In genomic region chr3:89300071-89300470, GRCm38 (mm10) we compare ENCODE assay signal across 9 mouse cellular contexts. TPM values are rescaled to one million over a fixed set of nuclear protein-coding genes. Genes with fewer than 3 reads are reported as not detected.
DNase-seq lines count a peak whose midpoint lies in the region; ATAC-seq lines count a peak whose summit lies in the region.
"Had no signal": no experiment of that assay in that cellular context is flagged by ENCODE, and none has a peak within 500 bp of the region (broad histone marks: within the 10 kb centered on the region; RNA-seq: fewer than 3 reads in every experiment).

No protein-coding gene starts in this region.

- DNase-seq in forebrain, embryonic 10.5 days (ENCODE audit: extremely low spot score, low spot score), result no peak
- DNase-seq in neural tube, embryonic 10.5 days (ENCODE audit: extremely low spot score, low spot score), result no peak
- no peak for DNase-seq in ovary, postnatal 14 days (ENCODE audit: low spot score)
- no peak for DNase-seq in urinary bladder, postnatal 25 days (ENCODE audit: low spot score)
- no peak for DNase-seq in urinary bladder, postnatal 14 days (ENCODE audit: low spot score)
- DNase-seq: cerebellum, adult 9-11 months had no signal

- no peaks in the 10 kb centered on the region for H3K36me3 ChIP-seq in forebrain, embryonic 10.5 days (replicated peaks)
- H3K36me3 ChIP-seq in forebrain, embryonic 15.5 days, result no peaks in the 10 kb centered on the region
- no peaks in the 10 kb centered on the region for H3K36me3 ChIP-seq in neural tube, embryonic 12.5 days
- no peaks in the 10 kb centered on the region for H3K36me3 ChIP-seq in liver, embryonic 16.5 days (ENCODE audit: control insufficient read depth, insufficient read depth)

- no peak overlapping the region for H3K27ac ChIP-seq in forebrain, embryonic 10.5 days
- no peak overlapping the region for H3K27ac ChIP-seq in forebrain, embryonic 15.5 days (replicated peaks)
- no peak overlapping the region for H3K27ac ChIP-seq in neural tube, embryonic 12.5 days
- no peak overlapping the region for H3K27ac ChIP-seq in liver, embryonic 16.5 days (ENCODE audit: low read length)

- peaks cover 33% of the 10 kb centered on the region for H3K27me3 ChIP-seq in forebrain, embryonic 10.5 days (ENCODE audit: poor library complexity, severe bottlenecking)
- 0 out of 2 replicates have a peak, but pooled peaks cover 4% of the 10 kb centered on the region for H3K27me3 ChIP-seq in forebrain, embryonic 15.5 days
- 0 out of 2 replicates have a peak, but pooled peaks cover 13% of the 10 kb centered on the region for H3K27me3 ChIP-seq in neural tube, embryonic 12.5 days (replicated peaks)
- no peaks in the 10 kb centered on the region for H3K27me3 ChIP-seq in liver, embryonic 16.5 days (ENCODE audit: control insufficient read depth, insufficient read depth, low read depth, low read length)

- peaks cover 20% of the 10 kb centered on the region for H3K4me1 ChIP-seq in forebrain, embryonic 10.5 days
- H3K4me1 ChIP-seq in forebrain, embryonic 15.5 days, result peaks cover 7% of the 10 kb centered on the region
- H3K4me1 ChIP-seq in neural tube, embryonic 12.5 days, result peaks cover 8% of the 10 kb centered on the region
- no peaks in the 10 kb centered on the region for H3K4me1 ChIP-seq in liver, embryonic 16.5 days (ENCODE audit: control insufficient read depth, low read depth, low read length)

- ATAC-seq in forebrain, embryonic 15.5 days (replicated peaks), result no peak
- ATAC-seq in neural tube, embryonic 12.5 days (ENCODE audit: low FRiP score, low read depth), result no peak
- ATAC-seq in liver, embryonic 16.5 days (ENCODE audit: low read depth), result peak; percentile 69

- no peak overlapping the region for H3K4me2 ChIP-seq in forebrain, embryonic 15.5 days (replicated peaks)
- peak overlapping the region; percentile 47 for H3K4me2 ChIP-seq in neural tube, embryonic 12.5 days (replicated peaks)
- peak overlapping the region; percentile 43 for H3K4me2 ChIP-seq in liver, embryonic 16.5 days (ENCODE audit: low read depth, low read length)

- no peaks in the 10 kb centered on the region for H3K9me3 ChIP-seq in forebrain, embryonic 10.5 days
- no peaks in the 10 kb centered on the region for H3K9me3 ChIP-seq in forebrain, embryonic 15.5 days
- no peaks in the 10 kb centered on the region for H3K9me3 ChIP-seq in neural tube, embryonic 12.5 days
- H3K9me3 ChIP-seq in liver, embryonic 16.5 days (replicated peaks; ENCODE audit: control insufficient read depth, low read length), result no peaks in the 10 kb centered on the region

- peak overlapping the region; percentile 40 for H3K4me3 ChIP-seq in forebrain, embryonic 10.5 days
- no peak overlapping the region for H3K4me3 ChIP-seq in forebrain, embryonic 15.5 days
- no peak overlapping the region for H3K4me3 ChIP-seq in neural tube, embryonic 12.5 days
- no peak overlapping the region for H3K4me3 ChIP-seq in liver, embryonic 16.5 days (ENCODE audit: low read depth, low read length)

- WGBS in forebrain, embryonic 10.5 days, result 74% methylated on average over 1 of the region's 1 CpGs
- 51% methylated on average over 1 of the region's 1 CpGs for WGBS in forebrain, embryonic 15.5 days
- WGBS in neural tube, embryonic 12.5 days, result 72% methylated on average over 1 of the region's 1 CpGs
- WGBS in liver, embryonic 16.5 days (ENCODE audit: insufficient replicate concordance), result 26% methylated on average over 1 of the region's 1 CpGs

- no peak overlapping the region for H3K9ac ChIP-seq in forebrain, embryonic 15.5 days (replicated peaks)
- peak overlapping the region; percentile 34; the same call in 1 of the 2 replicates for H3K9ac ChIP-seq in neural tube, embryonic 12.5 days
- H3K9ac ChIP-seq in liver, embryonic 16.5 days (ENCODE audit: low read depth, low read length), result no peak overlapping the region

RNA-seq across cellular contexts. Expression of gene Efna1, which starts 19.1 kb away (rescaled TPM):
- polyA plus RNA-seq in forebrain, embryonic 10.5 days (2016; fragmentation: Nextera tagmentation; extraction: Ambion mirVana), result 12.9 and 13.2 TPM in 2 replicates
- polyA plus RNA-seq in forebrain, embryonic 15.5 days (2015; fragmentation: Nextera tagmentation; extraction: Ambion mirVana), result 9.2 and 9.9 TPM in 2 replicates
- polyA plus RNA-seq in neural tube, embryonic 12.5 days (2016; fragmentation: Nextera tagmentation; extraction: Ambion mirVana), result 14.4 and 15.9 TPM in 2 replicates
- 8.1 and 12.7 TPM in 2 replicates for polyA plus RNA-seq in liver, embryonic 16.5 days (2015; fragmentation: Nextera tagmentation; extraction: Ambion mirVana)

RNA-seq across cellular contexts. Expression of gene Efna3, which starts 22.7 kb away (rescaled TPM):
- polyA plus RNA-seq in forebrain, embryonic 10.5 days (2016; fragmentation: Nextera tagmentation; extraction: Ambion mirVana), result 3.0 and 4.0 TPM in 2 replicates
- polyA plus RNA-seq in forebrain, embryonic 15.5 days (2015; fragmentation: Nextera tagmentation; extraction: Ambion mirVana), result 41.0 and 42.5 TPM in 2 replicates
- polyA plus RNA-seq in neural tube, embryonic 12.5 days (2016; fragmentation: Nextera tagmentation; extraction: Ambion mirVana), result 51.3 and 54.7 TPM in 2 replicates
- polyA plus RNA-seq in liver, embryonic 16.5 days (2015; fragmentation: Nextera tagmentation; extraction: Ambion mirVana), result 0.63 and 0.94 TPM in 2 replicates

RNA-seq across cellular contexts. Expression of gene Slc50a1, which starts 29.7 kb away (rescaled TPM):
- 25.1 and 26.0 TPM in 2 replicates for polyA plus RNA-seq in forebrain, embryonic 10.5 days (2016; fragmentation: Nextera tagmentation; extraction: Ambion mirVana)
- polyA plus RNA-seq in forebrain, embryonic 15.5 days (2015; fragmentation: Nextera tagmentation; extraction: Ambion mirVana), result 35.4 and 40.6 TPM in 2 replicates
- 39.0 and 40.2 TPM in 2 replicates for polyA plus RNA-seq in neural tube, embryonic 12.5 days (2016; fragmentation: Nextera tagmentation; extraction: Ambion mirVana)
- 18.9 and 22.2 TPM in 2 replicates for polyA plus RNA-seq in liver, embryonic 16.5 days (2015; fragmentation: Nextera tagmentation; extraction: Ambion mirVana)

RNA-seq across cellular contexts. Expression of gene Efna4, which starts 37.8 kb away (rescaled TPM):
- 27.6 and 28.7 TPM in 2 replicates for polyA plus RNA-seq in forebrain, embryonic 10.5 days (2016; fragmentation: Nextera tagmentation; extraction: Ambion mirVana)
- 14.4 and 15.7 TPM in 2 replicates for polyA plus RNA-seq in forebrain, embryonic 15.5 days (2015; fragmentation: Nextera tagmentation; extraction: Ambion mirVana)
- 15.8 and 17.8 TPM in 2 replicates for polyA plus RNA-seq in neural tube, embryonic 12.5 days (2016; fragmentation: Nextera tagmentation; extraction: Ambion mirVana)
- 0.51 and 0.60 TPM in 2 replicates for polyA plus RNA-seq in liver, embryonic 16.5 days (2015; fragmentation: Nextera tagmentation; extraction: Ambion mirVana)

RNA-seq across cellular contexts. Expression of gene Dpm3, which starts 40.9 kb away (rescaled TPM):
- 76.7 and 78.6 TPM in 2 replicates for polyA plus RNA-seq in forebrain, embryonic 10.5 days (2016; fragmentation: Nextera tagmentation; extraction: Ambion mirVana)
- 76.5 and 89.6 TPM in 2 replicates for polyA plus RNA-seq in forebrain, embryonic 15.5 days (2015; fragmentation: Nextera tagmentation; extraction: Ambion mirVana)
- polyA plus RNA-seq in neural tube, embryonic 12.5 days (2016; fragmentation: Nextera tagmentation; extraction: Ambion mirVana), result 76.4 and 83.4 TPM in 2 replicates
- 51.9 and 59.4 TPM in 2 replicates for polyA plus RNA-seq in liver, embryonic 16.5 days (2015; fragmentation: Nextera tagmentation; extraction: Ambion mirVana)
